ENCODE assay signal across 8 mouse cellular contexts in genomic region chr13:70841421-70841904, GRCm38 (mm10). TPM values are rescaled to one million over a fixed set of nuclear protein-coding genes. Genes with fewer than 3 reads are reported as not detected.
DNase-seq lines count a peak whose midpoint lies in the region; ATAC-seq and TF ChIP-seq lines count a peak whose summit lies in the region.

Adamts16 (minus strand) TSS chr13:70841811.

- H3K4me3 ChIP-seq in heart, embryonic 13.5 days = peak within 1 kb of the TSS; percentile 44
- H3K4me3 ChIP-seq in hindbrain, embryonic 15.5 days = peak within 1 kb of the TSS; percentile 52
- no peak within 1 kb of the TSS for H3K4me3 ChIP-seq in liver, postnatal 0 days (ENCODE audit: low read depth, low read length)

- peak within 1 kb of the TSS; percentile 52 for H3K9ac ChIP-seq in heart, embryonic 13.5 days
- peak within 1 kb of the TSS; percentile 52 for H3K9ac ChIP-seq in hindbrain, embryonic 15.5 days
- no peak within 1 kb of the TSS for H3K9ac ChIP-seq in liver, postnatal 0 days (replicated peaks)

- no peak within 1 kb of the TSS for H3K27ac ChIP-seq in heart, embryonic 13.5 days (replicated peaks)
- H3K27ac ChIP-seq in hindbrain, embryonic 15.5 days (replicated peaks) = peak within 1 kb of the TSS; percentile 28; the same call in 1 of the 2 replicates
- no peak within 1 kb of the TSS for H3K27ac ChIP-seq in liver, postnatal 0 days (ENCODE audit: low read depth)

- intact Hi-C loops in gastrocnemius, postnatal 14 days (cut with DNase I; ENCODE audit: low total_unique reads) = loop anchor here (2.0 to 10.0 kb wide), 2 partner anchors 199 to 227 kb away; no protein-coding TSS in a partner anchor

- H3K4me1 ChIP-seq in heart, embryonic 13.5 days = peaks cover 8% of the 10 kb centered on the region
- peaks cover 22% of the 10 kb centered on the region for H3K4me1 ChIP-seq in hindbrain, embryonic 15.5 days (replicated peaks)
- H3K4me1 ChIP-seq in liver, postnatal 0 days (ENCODE audit: insufficient read depth) = no peaks in the 10 kb centered on the region

- no peak for TF ChIP-seq CTCF in liver, postnatal 0 days (IDR thresholded peaks at IDR 0.05; ENCODE audit: low read depth)

- peaks cover 61% of the 10 kb centered on the region for H3K27me3 ChIP-seq in heart, embryonic 13.5 days (replicated peaks)
- H3K27me3 ChIP-seq in hindbrain, embryonic 15.5 days = 0 out of 2 replicates have a peak, but pooled peaks cover 5% of the 10 kb centered on the region
- peaks cover 19% of the 10 kb centered on the region; the same call in 1 of the 2 replicates for H3K27me3 ChIP-seq in liver, postnatal 0 days (ENCODE audit: insufficient read depth, low read length)

- TF ChIP-seq EP300 in liver, postnatal 0 days (IDR thresholded peaks at IDR 0.05; ENCODE audit: low read depth) = no peak

- peak within 1 kb of the TSS; percentile 72 for H3K4me2 ChIP-seq in heart, embryonic 13.5 days
- peak within 1 kb of the TSS; percentile 87 for H3K4me2 ChIP-seq in hindbrain, embryonic 15.5 days
- peak within 1 kb of the TSS; percentile 35 for H3K4me2 ChIP-seq in liver, postnatal 0 days (ENCODE audit: low read depth, low read length)

- 3% methylated on average over 18 of the region's 18 CpGs for WGBS in heart, embryonic 13.5 days
- WGBS in hindbrain, embryonic 15.5 days = 2% methylated on average over 18 of the region's 18 CpGs
- 2% methylated on average over 18 of the region's 18 CpGs for WGBS in liver, postnatal 0 days (ENCODE audit: insufficient replicate concordance)

- no peak for DNase-seq in heart, adult 8-10 months (ENCODE audit: low spot score)
- DNase-seq in cerebellum, adult 8-10 months = peak; percentile 5
- no peak for DNase-seq in liver, postnatal 0 days
- DNase-seq in adrenal gland, postnatal 25 days = no peak
- DNase-seq in gastrocnemius, postnatal 14 days = no peak

- no peaks in the 10 kb centered on the region for H3K9me3 ChIP-seq in heart, embryonic 13.5 days
- no peaks in the 10 kb centered on the region for H3K9me3 ChIP-seq in hindbrain, embryonic 15.5 days
- no peaks in the 10 kb centered on the region for H3K9me3 ChIP-seq in liver, postnatal 0 days (ENCODE audit: low read length)

- H3K36me3 ChIP-seq in heart, embryonic 13.5 days = no peaks in the 10 kb centered on the region
- no peaks in the 10 kb centered on the region for H3K36me3 ChIP-seq in hindbrain, embryonic 15.5 days
- no peaks in the 10 kb centered on the region for H3K36me3 ChIP-seq in liver, postnatal 0 days (replicated peaks; ENCODE audit: insufficient read depth, low read length)

- peak; percentile 37; the same call in 1 of the 2 replicates for ATAC-seq in heart, embryonic 13.5 days (ENCODE audit: extremely low read depth, insufficient number of reproducible peaks, low FRiP score, low TSS enrichment)
- peak; percentile 74 for ATAC-seq in hindbrain, embryonic 15.5 days (ENCODE audit: low FRiP score, low read depth)
- ATAC-seq in liver, postnatal 0 days = no peak
- ATAC-seq in megakaryocyte progenitor cell, adult 5-6 weeks (replicated peaks; ENCODE audit: poor library complexity) = no peak

RNA-seq across cellular contexts. Expression of gene Adamts16, which starts in this region (rescaled TPM):
- polyA plus RNA-seq in heart, embryonic 13.5 days (2015; fragmentation: Nextera tagmentation; extraction: Ambion mirVana) = 0.12 and 0.13 TPM in 2 replicates
- total RNA-seq in heart, adult 8-10 months (2022) = not detected
- 3.1 and 3.7 TPM in 2 replicates for polyA plus RNA-seq in hindbrain, embryonic 15.5 days (2015; fragmentation: Nextera tagmentation; extraction: Ambion mirVana)
- polyA plus RNA-seq in liver, postnatal 0 days (2015; fragmentation: Nextera tagmentation; extraction: Ambion mirVana) = 0.13 and 0.23 TPM in 2 replicates
- 0.38 and 1.0 TPM in 2 replicates for total RNA-seq in adrenal gland, postnatal 25 days (2021)
- total RNA-seq in gastrocnemius, postnatal 14 days (2021) = 1 to 10 TPM in 1 of 2 experiments, under 1 TPM in 1; 0.73 to 1.7 TPM
- not detected in 2 replicates for total RNA-seq in megakaryocyte progenitor cell, adult 5-6 weeks (2015)
- not detected in 2 replicates for total RNA-seq in megakaryocyte progenitor cell, adult 5-6 weeks (2017)

Comparison
In these comparisons a context has a peak if more than half of its experiments do, and no peak if none do; other contexts are left out.
1. Peak in ATAC-seq, H3K4me3 ChIP-seq, H3K9ac ChIP-seq and H3K4me2 ChIP-seq in heart, embryonic 13.5 days; RNA of the gene not detected or under 1 TPM.
2. H3K4me2 ChIP-seq: peak in every context shown above with its lines; median percentile 87 in hindbrain, embryonic 15.5 days; 72 in heart, embryonic 13.5 days; 35 in liver, postnatal 0 days.